Mouse (Mus musculus) left cerebral cortex, adult 11 months (tissue): ENCODE measurements around the gene Ccdc97.

Source experiments
- DNase-seq: peaks from one replicate; pipeline ENCODE4 v3.0.0; 2022; ENCODE audit warnings: low spot score

Gene Ccdc97

DNA sequence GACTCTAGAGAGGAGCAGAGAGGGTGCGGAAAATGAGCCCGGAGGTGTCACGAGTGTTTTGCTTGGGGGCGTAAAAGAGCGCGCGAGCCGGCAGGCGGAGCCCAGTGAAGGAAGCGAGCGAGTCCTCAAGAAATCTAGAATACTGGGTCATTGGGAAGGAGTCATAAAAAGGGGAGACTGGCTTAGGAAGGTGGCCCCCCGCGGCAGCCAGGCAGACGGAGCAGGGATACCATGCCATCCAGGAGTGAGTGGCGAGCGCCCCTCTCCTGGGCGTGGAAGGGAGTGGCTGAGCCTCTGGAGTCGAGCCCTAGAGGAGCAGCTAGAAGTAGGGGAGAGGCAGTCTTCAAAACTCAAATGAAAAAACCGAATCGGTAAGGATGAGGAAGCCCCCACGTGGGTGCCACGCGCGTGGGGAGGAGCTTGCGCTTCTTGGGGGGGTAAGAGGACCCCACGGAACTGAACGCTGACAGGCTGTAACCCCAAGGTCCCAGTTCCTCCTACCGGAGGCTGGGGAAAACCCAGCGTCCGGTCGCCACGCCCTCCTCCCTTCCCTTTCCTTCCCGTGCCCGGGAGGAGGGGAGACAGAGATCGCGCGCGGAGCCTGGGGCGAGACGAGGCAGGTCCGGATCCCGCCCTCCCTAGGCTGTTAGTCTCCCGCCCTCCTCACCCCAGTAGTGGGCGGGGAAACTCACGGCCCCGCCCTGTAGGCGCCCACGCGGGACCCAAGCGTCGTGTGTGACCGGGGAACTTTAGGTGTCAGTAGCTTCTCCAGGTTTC is 29.9 kb downstream of the Ccdc97 start:
- DNase-seq, result no peak

- DNase-seq, result no peak
These were observed 31.0 kb downstream of the Ccdc97 start for GRCm38 (mm10) chr7:25687811-25688401.

DNA sequence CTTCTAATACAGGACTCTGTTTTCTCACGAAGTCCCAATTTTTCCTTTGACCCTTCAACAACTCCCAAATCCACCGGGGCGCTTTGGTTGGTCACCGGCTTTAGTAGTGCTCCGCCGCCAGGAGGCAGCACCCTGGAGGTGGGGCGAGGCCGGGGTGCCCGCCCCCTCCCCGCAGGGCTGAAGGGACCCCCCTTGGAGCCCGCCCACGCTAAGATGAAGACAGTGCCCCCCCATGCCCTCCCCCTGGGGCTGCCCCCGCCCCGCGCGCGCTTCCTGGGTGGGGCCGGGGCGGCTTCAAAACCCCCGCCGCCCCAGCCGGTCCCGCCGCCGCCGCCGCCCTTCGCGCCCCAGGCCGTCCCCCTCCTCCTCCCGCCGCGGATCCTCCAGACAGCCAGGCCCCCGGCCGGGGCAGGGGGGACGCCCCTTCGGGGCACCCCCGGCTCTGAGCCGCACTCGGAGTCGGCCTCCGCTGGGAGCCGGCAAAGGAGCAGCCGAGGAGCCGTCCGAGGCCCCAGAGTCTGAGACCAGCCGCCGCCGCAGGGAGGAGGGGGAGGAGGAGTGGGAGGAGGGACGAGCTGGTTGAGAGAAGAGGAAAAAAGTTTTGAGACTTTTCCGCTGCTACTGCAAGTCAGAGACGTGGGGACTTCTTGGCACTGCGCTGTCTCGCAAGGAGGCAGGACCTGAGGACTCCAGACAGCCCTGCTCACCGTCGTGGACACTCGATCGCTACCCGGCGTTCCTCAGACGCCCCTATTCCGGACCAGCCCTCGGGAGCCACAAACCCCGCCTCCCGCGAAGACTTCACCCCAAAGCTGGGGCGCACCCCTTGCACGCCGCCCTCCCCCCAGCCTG is 32.0 kb downstream of the Ccdc97 start, which contains the start of gene Tgfb1:
Gene Tgfb1, plus strand, starts transcription at position 323 of the 852 bp plus-strand sequence.
- DNase-seq, result no peak

DNA sequence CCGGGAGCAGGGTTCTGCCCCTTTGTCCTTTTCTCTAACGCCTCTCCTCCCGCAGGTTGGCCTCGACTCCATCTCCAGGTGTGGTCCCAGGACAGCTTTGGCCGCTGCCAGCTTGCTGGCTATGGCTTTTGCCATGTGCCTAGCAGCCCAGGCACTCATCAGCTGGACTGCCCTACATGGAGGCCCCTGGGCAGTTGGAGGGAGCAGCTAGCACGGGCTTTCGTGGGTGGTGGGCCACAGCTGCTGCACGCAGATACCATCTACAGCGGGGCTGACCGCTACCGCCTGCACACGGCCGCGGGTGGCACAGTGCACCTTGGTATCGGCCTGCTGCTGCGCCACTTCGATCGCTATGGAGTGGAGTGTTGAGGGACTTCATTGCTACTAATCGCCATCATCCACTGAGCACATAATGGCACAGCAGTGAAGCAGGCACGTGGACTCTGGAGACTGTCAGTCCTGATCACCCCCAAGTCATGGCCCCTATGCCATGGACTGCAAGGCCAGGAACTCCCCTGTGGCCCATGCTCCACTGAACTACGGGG is 32.9 kb downstream of the Ccdc97 start:
- no peak for DNase-seq

DNA sequence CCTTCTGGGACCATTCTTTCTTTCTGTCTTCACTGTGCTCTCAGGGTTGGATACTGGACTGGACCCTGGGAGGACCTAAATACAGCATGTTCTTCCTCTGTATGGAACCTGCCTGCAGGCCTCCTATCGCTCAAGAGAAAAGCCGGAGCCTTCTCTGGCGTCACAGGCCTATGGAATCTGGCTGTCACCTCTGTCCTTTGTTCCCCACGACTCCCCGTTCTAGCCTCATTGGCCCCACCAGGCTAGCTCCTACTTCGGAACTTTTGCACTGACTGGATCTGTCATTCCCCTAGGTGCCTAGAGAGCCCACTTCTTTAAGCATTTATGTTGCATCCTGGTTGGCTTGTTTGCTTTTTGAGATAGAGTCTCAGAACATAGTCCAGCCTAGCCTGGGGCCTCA is 34.2 kb downstream of the Ccdc97 start:
- no peak for DNase-seq

- no peak for DNase-seq
These were observed 35.3 kb downstream of the Ccdc97 start for GRCm38 (mm10) chr7:25683474-25684180.

DNA sequence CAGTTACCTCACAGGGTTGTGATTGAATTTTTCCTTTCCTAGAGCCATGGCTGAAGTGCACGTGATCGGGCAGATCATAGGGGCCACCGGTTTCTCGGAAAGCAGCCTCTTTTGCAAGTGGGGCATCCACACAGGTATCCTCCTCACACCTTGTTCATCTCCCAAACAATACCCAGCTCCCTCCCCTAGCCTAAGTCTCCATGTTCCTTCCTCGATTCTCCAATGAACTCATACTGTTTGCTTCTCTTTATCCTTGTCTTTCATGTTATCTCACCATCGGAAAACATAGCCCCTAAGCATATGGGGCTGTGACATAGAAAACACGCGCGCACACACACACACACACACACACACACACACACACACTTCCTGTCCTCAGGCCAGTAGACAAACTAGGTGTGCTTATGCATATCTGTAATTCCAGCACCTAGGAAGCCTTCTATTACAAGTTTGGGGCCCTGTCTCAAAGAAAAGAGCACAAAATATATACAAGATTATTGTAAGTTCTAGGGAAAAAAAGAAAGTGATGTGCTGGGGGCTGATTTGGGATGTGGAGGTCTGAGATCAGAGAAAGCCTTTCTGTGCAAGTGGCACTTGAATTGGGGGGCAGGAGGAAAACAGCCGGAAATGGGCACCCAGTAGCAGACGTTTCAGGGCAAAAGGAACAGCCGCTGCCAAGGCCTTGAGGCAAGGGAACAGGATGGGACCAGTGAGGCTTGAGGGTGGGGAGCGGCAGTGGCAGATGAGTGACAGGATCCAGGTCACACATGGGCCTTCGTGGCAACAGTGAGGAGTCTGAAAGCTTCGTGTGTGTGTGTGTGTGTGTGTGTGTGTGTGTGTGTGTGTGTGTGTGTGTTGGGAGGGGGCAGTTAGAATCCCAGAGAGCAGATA is 37.3 kb downstream of the Ccdc97 start:
- no peak for DNase-seq

DNA sequence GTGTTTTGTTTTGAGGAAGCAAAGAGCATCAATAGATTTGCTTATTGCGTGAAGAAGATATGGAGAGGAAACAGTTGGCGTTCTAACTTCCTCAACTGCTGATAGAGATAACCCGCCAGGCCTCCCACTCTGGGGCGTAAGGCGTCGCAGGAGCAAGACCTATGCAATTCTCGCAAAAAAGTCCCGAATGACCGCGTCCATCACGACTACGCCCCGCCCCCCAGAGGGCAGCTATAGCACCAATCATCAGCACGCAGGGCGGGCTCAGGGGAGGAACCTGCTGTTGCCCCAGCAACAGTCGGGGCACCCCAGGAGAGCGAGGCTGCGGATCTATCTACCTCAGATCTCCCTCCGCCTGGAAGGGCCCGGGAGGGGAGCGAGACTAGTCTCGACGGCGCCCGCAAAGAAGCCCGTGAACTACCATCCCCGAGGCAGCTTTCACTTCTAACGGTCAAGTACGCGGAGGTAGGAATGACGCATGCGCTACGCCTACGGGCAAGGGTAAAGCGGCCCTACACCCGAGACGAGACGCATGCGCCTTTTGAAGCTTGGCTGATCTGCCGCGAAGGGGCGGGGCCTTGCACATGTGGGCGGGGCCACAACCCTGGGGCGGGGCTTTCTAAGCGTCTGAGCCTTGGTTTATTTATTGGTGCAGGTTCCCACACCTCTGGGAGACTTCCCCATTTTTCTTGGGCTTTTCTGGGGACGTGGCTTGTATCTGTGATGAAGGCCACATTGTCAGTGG is 38.2 kb downstream of the Ccdc97 start, which contains the start of gene B9d2:
Gene B9d2, plus strand, starts transcription at position 267 of the 745 bp plus-strand sequence.
- DNase-seq, result peak; percentile 92

DNA sequence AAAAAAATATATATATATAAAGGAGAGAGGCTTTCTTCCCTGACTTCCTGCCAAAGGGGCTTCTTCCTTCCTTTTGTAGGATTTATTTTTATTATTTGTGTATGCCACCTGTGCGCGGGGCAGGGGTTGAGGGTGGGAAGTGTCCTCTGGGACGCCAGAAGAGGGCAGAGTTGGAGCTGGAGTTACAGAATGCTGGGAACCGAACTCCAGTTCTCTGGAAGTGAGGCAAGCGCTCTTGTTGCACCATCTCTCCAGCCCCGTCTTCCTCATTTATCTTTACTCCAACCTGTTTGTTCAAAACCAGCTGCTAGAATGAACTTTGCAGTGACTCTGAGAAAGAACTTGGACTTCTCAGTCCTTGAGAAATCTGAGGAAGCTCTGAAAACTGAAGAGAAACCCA is 38.9 kb downstream of the Ccdc97 start:
- DNase-seq, result no peak

DNA sequence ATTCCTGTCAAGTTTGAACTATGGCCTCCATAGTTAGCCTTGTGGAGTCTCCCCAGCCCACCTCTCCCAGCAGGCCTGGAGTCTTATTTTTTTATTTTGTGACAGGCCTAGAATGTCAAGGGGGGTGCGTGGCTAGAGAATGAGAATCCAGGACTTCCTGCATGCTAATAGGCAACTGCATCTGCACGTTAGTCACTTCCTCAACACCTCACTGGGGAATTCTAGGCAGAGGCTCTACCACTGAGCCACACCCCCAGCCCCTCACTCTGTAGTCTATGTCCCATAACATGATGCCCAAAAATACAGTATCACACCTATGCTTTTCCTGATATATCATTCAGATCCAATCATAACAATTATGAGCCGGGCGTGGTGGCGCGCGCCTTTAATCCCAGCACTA is 41.9 kb downstream of the Ccdc97 start:
- no peak for DNase-seq

DNA sequence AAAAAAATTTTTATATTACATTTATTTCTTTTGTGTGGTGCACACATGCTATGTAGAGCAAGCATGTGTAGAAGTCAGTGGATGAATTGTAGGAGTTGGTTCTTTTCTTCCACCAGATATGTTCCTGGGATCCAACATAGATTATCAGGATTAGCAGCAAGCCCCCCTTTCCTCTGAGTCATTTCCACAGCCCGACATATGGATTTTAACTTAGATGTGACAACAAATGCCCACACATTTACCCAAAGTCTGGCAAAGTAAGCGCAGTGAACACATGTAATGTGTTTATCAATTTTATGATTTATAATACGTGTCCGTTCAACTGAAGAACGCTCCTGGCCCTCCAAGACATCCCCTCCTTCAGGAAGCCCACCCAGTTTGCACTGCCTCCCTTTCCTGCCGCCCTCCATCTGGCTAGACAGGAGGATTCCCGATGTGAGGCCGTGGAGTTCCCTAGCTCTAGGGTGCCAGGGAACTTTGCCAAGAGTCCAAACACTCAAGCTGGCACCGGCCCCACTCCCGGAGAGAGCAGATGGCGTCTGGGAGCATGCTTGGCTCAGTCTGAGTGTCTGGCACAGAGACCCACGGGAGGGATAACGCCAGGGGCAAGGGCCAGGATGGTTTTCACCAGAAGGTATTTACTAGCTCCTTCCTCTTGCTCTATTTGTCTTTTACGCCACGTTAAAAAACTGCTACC is 42.7 kb downstream of the Ccdc97 start:
- peak; percentile 79 for DNase-seq

DNA sequence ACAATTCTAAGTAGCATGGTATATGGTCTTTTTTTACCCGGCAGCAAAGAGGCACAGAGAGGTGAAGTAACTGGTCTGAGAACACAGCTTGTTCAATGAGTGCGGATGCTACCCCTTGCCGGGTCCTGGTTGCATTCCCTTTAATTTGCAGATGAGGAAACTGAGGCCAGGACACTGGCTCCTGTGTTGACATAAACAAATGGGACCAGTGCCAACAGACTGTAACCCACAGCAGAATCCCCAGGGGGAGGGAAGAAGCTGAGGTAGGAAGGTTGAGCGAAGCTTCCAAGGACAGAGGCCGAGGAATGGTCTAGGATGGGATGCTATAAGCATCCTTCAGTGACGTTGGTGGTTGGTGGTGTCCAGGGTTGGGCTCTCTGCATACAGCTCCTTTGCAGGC is 43.5 kb downstream of the Ccdc97 start:
- DNase-seq, result no peak

- no peak for DNase-seq
These were observed 44.1 kb downstream of the Ccdc97 start, which contains the start of gene Tmem91 for GRCm38 (mm10) chr7:25674719-25675300. Tmem91 (minus strand) TSS chr7:25675166.

DNA sequence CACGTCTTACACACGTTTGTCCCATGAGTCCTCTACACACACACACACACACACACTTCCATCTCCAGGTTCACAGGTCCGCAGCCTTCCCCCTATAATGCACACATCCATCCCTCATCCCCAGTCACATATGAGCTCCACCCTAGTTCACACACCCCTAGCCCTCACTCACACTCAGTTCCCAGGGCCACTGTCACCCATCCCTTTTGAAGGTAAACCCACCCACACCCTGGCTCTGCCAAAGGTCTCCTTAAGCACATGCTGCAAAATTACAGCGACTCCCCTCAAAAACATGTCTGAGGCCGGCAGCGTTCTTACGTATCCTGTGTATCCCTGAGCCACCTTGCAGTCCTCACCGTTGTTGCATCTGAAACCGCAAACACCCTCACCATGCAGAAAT is 44.6 kb downstream of the Ccdc97 start:
- no peak for DNase-seq

DNA sequence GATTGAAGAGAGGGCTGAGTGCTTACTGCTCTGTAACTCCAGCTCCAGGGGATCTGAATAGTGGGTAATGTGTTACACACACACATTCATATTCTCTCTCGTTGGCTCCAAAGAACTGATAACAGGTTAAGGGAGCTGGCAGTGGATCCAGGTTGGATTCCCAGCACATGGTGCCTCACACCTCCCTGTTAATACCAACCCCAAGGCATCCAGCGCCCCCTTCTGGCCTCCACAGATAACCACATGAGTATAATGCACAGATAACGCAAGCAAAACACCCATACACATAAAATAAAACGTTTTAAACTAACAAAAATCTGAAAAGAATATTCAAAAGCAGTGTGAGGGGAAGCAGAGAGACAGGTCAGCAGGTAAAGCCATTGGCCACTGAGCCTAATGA is 46.4 kb downstream of the Ccdc97 start:
- no peak for DNase-seq

GRCm38 (mm10) chr7:25671686-25672085 is 47.2 kb downstream of the Ccdc97 start:
- no peak for DNase-seq

GRCm38 (mm10) chr7:25670096-25670495 is 48.8 kb downstream of the Ccdc97 start:
- DNase-seq, result no peak

DNA sequence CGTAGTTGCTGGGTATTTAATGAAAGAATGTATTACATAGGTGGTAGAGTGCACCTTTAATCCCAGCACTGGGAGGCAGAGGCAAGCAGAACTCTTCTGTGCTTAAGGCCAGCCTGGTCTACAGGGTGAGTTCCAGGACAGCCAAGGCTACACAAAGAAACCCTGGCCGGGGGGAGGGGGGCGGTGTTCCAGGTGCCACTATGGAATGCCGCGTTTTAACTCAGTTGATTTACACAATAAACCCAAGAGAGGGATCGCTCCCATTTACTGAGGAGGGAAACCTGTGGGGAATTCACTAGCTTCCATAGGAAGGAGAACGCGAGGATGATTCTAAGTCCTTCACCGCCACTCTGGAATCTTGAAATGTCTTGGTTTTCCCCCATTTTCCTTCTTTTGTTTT is 49.3 kb downstream of the Ccdc97 start:
- no peak for DNase-seq

- DNase-seq, result no peak
These were observed 49.7 kb downstream of the Ccdc97 start for GRCm38 (mm10) chr7:25669158-25669557.
